Mouse (Mus musculus) lung, postnatal 0 days (tissue): ENCODE results near the gene Ptgis.

Source experiments
- CTCF ChIP-seq: IDR thresholded peaks from 2 replicates; pipeline ENCODE4 v1.5.1; 2016; ENCODE audit warnings: antibody characterized with exemption, mild to moderate bottlenecking
- EP300 ChIP-seq: IDR thresholded peaks from 2 replicates; pipeline ENCODE4 v1.6.1; 2016; ENCODE audit warnings: antibody characterized with exemption, mild to moderate bottlenecking, control low read depth

- no peak for TF ChIP-seq CTCF
- TF ChIP-seq EP300, result no peak
Observed at GRCm38 (mm10) chr2:167224937-167225336, 15.5 kb downstream of the Ptgis start.
